Comparison of ENCODE assay signal across 7 mouse cellular contexts in the genomic region with DNA sequence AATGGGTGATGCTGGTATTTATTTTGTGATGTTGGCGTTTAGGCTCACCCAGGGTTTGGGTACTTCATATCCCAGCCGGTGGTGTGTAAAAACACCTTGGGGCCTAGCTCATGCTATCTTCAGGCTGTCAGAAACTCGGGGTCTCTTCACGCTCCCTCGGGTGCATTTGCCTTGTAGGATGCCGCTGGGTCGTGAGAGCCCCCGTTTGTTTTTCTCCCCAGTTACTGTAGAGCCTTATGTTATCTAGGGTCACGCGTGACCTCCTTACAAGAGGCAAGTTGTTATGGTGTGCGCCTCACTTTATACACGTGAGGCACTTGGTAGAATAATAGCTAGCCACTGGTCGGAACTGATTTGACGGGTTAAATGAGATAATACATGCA. TPM values are rescaled to one million over a fixed set of nuclear protein-coding genes. Genes with fewer than 3 reads are reported as not detected.
A peak's percentile ranks its signal among the peaks of the same experiment; 100 is the strongest.
DNase-seq lines count a peak whose midpoint lies in the region; ATAC-seq and TF ChIP-seq lines count a peak whose summit lies in the region.

No protein-coding gene starts in this region.

- no peak for DNase-seq in testis, postnatal 10 days (ENCODE audit: low spot score)
- no peak for DNase-seq in gastrocnemius, postnatal 36 days
- DNase-seq in spleen, adult 12 weeks (ENCODE audit: low spot score), result no peak

- H3K4me2 ChIP-seq in forebrain, embryonic 12.5 days, result peak overlapping the region; percentile 86
- peak overlapping the region; percentile 87 for H3K4me2 ChIP-seq in liver, embryonic 12.5 days
- H3K4me2 ChIP-seq in stomach, embryonic 16.5 days (ENCODE audit: low read depth, low read length), result peak overlapping the region; percentile 85

- peaks cover 2% of the 10 kb centered on the region for H3K36me3 ChIP-seq in testis, adult 2 months (ENCODE audit: control insufficient read depth, insufficient read depth, low read length)
- H3K36me3 ChIP-seq in forebrain, embryonic 12.5 days (replicated peaks), result peaks cover 31% of the 10 kb centered on the region
- H3K36me3 ChIP-seq in liver, embryonic 12.5 days, result peaks cover 37% of the 10 kb centered on the region
- H3K36me3 ChIP-seq in stomach, embryonic 16.5 days (ENCODE audit: control insufficient read depth, insufficient read depth, low read length), result peaks cover 22% of the 10 kb centered on the region

- peak overlapping the region; percentile 78 for H3K9ac ChIP-seq in forebrain, embryonic 12.5 days
- peak overlapping the region; percentile 85 for H3K9ac ChIP-seq in liver, embryonic 12.5 days
- H3K9ac ChIP-seq in stomach, embryonic 16.5 days (ENCODE audit: low read length), result peak overlapping the region; percentile 89

- H3K4me1 ChIP-seq in testis, adult 2 months (ENCODE audit: control insufficient read depth, insufficient read depth, low read length), result peaks cover 3% of the 10 kb centered on the region; the same call in 1 of the 2 replicates
- H3K4me1 ChIP-seq in forebrain, embryonic 12.5 days, result peaks cover 8% of the 10 kb centered on the region
- peaks cover 54% of the 10 kb centered on the region for H3K4me1 ChIP-seq in liver, embryonic 12.5 days
- peaks cover 6% of the 10 kb centered on the region for H3K4me1 ChIP-seq in stomach, embryonic 16.5 days (ENCODE audit: control insufficient read depth, insufficient read depth, low read length)

- TF ChIP-seq CTCF in testis, adult 2 months (IDR thresholded peaks at IDR 0.05; ENCODE audit: control insufficient read depth, insufficient read depth, insufficient replicate concordance, low read depth, low read length), result no peak; the same call in 1 of the 2 replicates

- H3K4me3 ChIP-seq in testis, adult 2 months (ENCODE audit: control insufficient read depth, low read depth, low read length), result peak overlapping the region; percentile 99
- H3K4me3 ChIP-seq in forebrain, embryonic 12.5 days (replicated peaks), result peak overlapping the region; percentile 81
- peak overlapping the region; percentile 87 for H3K4me3 ChIP-seq in liver, embryonic 12.5 days
- peak overlapping the region; percentile 93 for H3K4me3 ChIP-seq in stomach, embryonic 16.5 days (replicated peaks; ENCODE audit: low read length)

- H3K9me3 ChIP-seq in forebrain, embryonic 12.5 days, result no peaks in the 10 kb centered on the region
- no peaks in the 10 kb centered on the region for H3K9me3 ChIP-seq in liver, embryonic 12.5 days (replicated peaks)
- no peaks in the 10 kb centered on the region for H3K9me3 ChIP-seq in stomach, embryonic 16.5 days (replicated peaks; ENCODE audit: control insufficient read depth, low read length)

- intact Hi-C loops in gastrocnemius, postnatal 36 days (cut with DNase I), result no loop called here

- peak; percentile 80; the same call in 1 of the 2 replicates for ATAC-seq in forebrain, embryonic 12.5 days (ENCODE audit: low FRiP score)
- ATAC-seq in liver, embryonic 12.5 days, result peak; percentile 59
- ATAC-seq in stomach, embryonic 16.5 days (ENCODE audit: insufficient read depth, low FRiP score), result peak; percentile 16; the same call in 1 of the 2 replicates

- WGBS in forebrain, embryonic 12.5 days, result 2% methylated on average over 14 of the region's 14 CpGs
- WGBS in liver, embryonic 12.5 days (ENCODE audit: insufficient replicate concordance), result 1% methylated on average over 14 of the region's 14 CpGs
- 1% methylated on average over 14 of the region's 14 CpGs for WGBS in stomach, embryonic 16.5 days

- H3K27ac ChIP-seq in testis, adult 2 months (ENCODE audit: control insufficient read depth, insufficient read depth, low read depth, low read length), result peak overlapping the region; percentile 67; the same call in 1 of the 2 replicates
- H3K27ac ChIP-seq in forebrain, embryonic 12.5 days, result no peak overlapping the region
- peak overlapping the region; percentile 55 for H3K27ac ChIP-seq in liver, embryonic 12.5 days
- peak overlapping the region; percentile 4; the same call in 1 of the 2 replicates for H3K27ac ChIP-seq in stomach, embryonic 16.5 days (ENCODE audit: low read length)

- TF ChIP-seq POLR2A in testis, adult 2 months (IDR thresholded peaks at IDR 0.05; ENCODE audit: control insufficient read depth, low read depth, low read length), result no peak

- no peaks in the 10 kb centered on the region for H3K27me3 ChIP-seq in testis, adult 2 months (ENCODE audit: control insufficient read depth, insufficient read depth, low read length)
- H3K27me3 ChIP-seq in forebrain, embryonic 12.5 days, result no peaks in the 10 kb centered on the region
- no peaks in the 10 kb centered on the region for H3K27me3 ChIP-seq in liver, embryonic 12.5 days (replicated peaks)
- no peaks in the 10 kb centered on the region for H3K27me3 ChIP-seq in stomach, embryonic 16.5 days (ENCODE audit: control insufficient read depth, insufficient read depth, low read length)

RNA-seq across cellular contexts. Expression of a gene that starts 0.3 kb away (rescaled TPM):
- 18.8 and 20.3 TPM in 2 replicates for polyA plus RNA-seq in testis, adult 2 months (2012; rRNA removed)
- polyA plus RNA-seq in forebrain, embryonic 12.5 days (2016; fragmentation: Nextera tagmentation; extraction: Ambion mirVana), result 91.3 and 93.0 TPM in 2 replicates
- polyA plus RNA-seq in liver, embryonic 12.5 days (2016; fragmentation: Nextera tagmentation; extraction: Ambion mirVana), result 84.5 and 87.3 TPM in 2 replicates
- polyA plus RNA-seq in stomach, embryonic 16.5 days (2015; fragmentation: Nextera tagmentation; extraction: Ambion mirVana), result 104 and 105 TPM in 2 replicates
- total RNA-seq in gastrocnemius, postnatal 36 days (2021), result 10 to 100 TPM; 23.7 to 28.2 TPM

RNA-seq across cellular contexts. Expression of a gene that starts 30.2 kb away (rescaled TPM):
- 0.48 and 0.75 TPM in 2 replicates for polyA plus RNA-seq in testis, adult 2 months (2012; rRNA removed)
- 3.7 and 3.9 TPM in 2 replicates for polyA plus RNA-seq in forebrain, embryonic 12.5 days (2016; fragmentation: Nextera tagmentation; extraction: Ambion mirVana)
- 2.2 and 2.3 TPM in 2 replicates for polyA plus RNA-seq in liver, embryonic 12.5 days (2016; fragmentation: Nextera tagmentation; extraction: Ambion mirVana)
- polyA plus RNA-seq in stomach, embryonic 16.5 days (2015; fragmentation: Nextera tagmentation; extraction: Ambion mirVana), result 2.2 and 2.9 TPM in 2 replicates
- 1 to 10 TPM; 1.1 to 4.9 TPM for total RNA-seq in gastrocnemius, postnatal 36 days (2021)

RNA-seq across cellular contexts. Expression of a gene that starts 53.7 kb away (rescaled TPM):
- 0.06 and 0.46 TPM in 2 replicates for polyA plus RNA-seq in testis, adult 2 months (2012; rRNA removed)
- polyA plus RNA-seq in forebrain, embryonic 12.5 days (2016; fragmentation: Nextera tagmentation; extraction: Ambion mirVana), result 1.7 and 1.8 TPM in 2 replicates
- polyA plus RNA-seq in liver, embryonic 12.5 days (2016; fragmentation: Nextera tagmentation; extraction: Ambion mirVana), result 0.64 and 0.74 TPM in 2 replicates
- polyA plus RNA-seq in stomach, embryonic 16.5 days (2015; fragmentation: Nextera tagmentation; extraction: Ambion mirVana), result 24.7 and 30.4 TPM in 2 replicates
- under 1 TPM; 0.39 to 0.48 TPM for total RNA-seq in gastrocnemius, postnatal 36 days (2021)

Comparison
In these comparisons a context has a peak if more than half of its experiments do, and no peak if none do; other contexts are left out.
1. ATAC-seq: peak in every context shown above with its lines; median percentile 80 in forebrain, embryonic 12.5 days; 59 in liver, embryonic 12.5 days; 16 in stomach, embryonic 16.5 days.